ENCODE assay signal across 40 mouse cellular contexts in genomic region chr11:4029343-4029742, GRCm38 (mm10). TPM values are rescaled to one million over a fixed set of nuclear protein-coding genes. Genes with fewer than 3 reads are reported as not detected.
DNase-seq lines count a peak whose midpoint lies in the region; ATAC-seq and TF ChIP-seq lines count a peak whose summit lies in the region.
"Had no signal": no experiment of that assay in that cellular context is flagged by ENCODE, and none has a peak within 500 bp of the region (broad histone marks: within the 10 kb centered on the region; RNA-seq: fewer than 3 reads in every experiment).

No protein-coding gene starts in this region.

- no peak overlapping the region for H3K9ac ChIP-seq in lung, postnatal 0 days (replicated peaks; ENCODE audit: low read depth)
- H3K9ac ChIP-seq: embryonic facial prominence, embryonic 13.5 days; forebrain, embryonic 15.5 days; hindbrain, embryonic 13.5 days; limb, embryonic 15.5 days; lung, embryonic 15.5 days; midbrain, embryonic 13.5 days; neural tube, embryonic 15.5 days had no signal

- H3K4me1 ChIP-seq in lung, postnatal 0 days (ENCODE audit: insufficient read depth, low read depth, low read length) = peaks cover 3% of the 10 kb centered on the region; the same call in 1 of the 2 replicates
- H3K4me1 ChIP-seq: hindbrain, embryonic 13.5 days; limb, embryonic 15.5 days; midbrain, embryonic 13.5 days; neural tube, embryonic 15.5 days had no signal

- no peaks in the 10 kb centered on the region for H3K36me3 ChIP-seq in lung, postnatal 0 days (ENCODE audit: insufficient read depth, low read length)
- H3K36me3 ChIP-seq: embryonic facial prominence, embryonic 13.5 days; forebrain, embryonic 10.5 days; forebrain, embryonic 15.5 days; hindbrain, embryonic 13.5 days; limb, embryonic 10.5 days; limb, embryonic 15.5 days; lung, embryonic 15.5 days; midbrain, embryonic 13.5 days; neural tube, embryonic 15.5 days had no signal

- ATAC-seq in lung, postnatal 0 days = no peak
- no peak for ATAC-seq in megakaryocyte progenitor cell, adult 5-6 weeks (replicated peaks; ENCODE audit: poor library complexity)
- ATAC-seq: activated CD4-positive, CD25-positive, alpha-beta regulatory T cell, adult 4 months; forebrain, embryonic 15.5 days; intestine, postnatal 0 days; midbrain, embryonic 13.5 days had no signal

- peak; percentile 15; the same call in 1 of the 2 replicates for TF ChIP-seq CTCF in layer of hippocampus, adult 2 months (conservative IDR thresholded peaks at IDR 0.05)
- TF ChIP-seq CTCF in lung, postnatal 0 days (IDR thresholded peaks at IDR 0.05) = 0 out of 2 replicates have a peak, but pooled peaks have one; percentile 18

- H3K27me3 ChIP-seq in lung, postnatal 0 days (replicated peaks; ENCODE audit: insufficient read depth, low read length) = no peaks in the 10 kb centered on the region
- H3K27me3 ChIP-seq: lung, embryonic 15.5 days; neural tube, embryonic 15.5 days had no signal

- WGBS in lung, postnatal 0 days = 73% methylated on average over 4 of the region's 4 CpGs

- H3K27ac ChIP-seq in layer of hippocampus, adult 2 months = no peak overlapping the region
- H3K27ac ChIP-seq in lung, postnatal 0 days (ENCODE audit: low read length) = no peak overlapping the region
- H3K27ac ChIP-seq: embryonic facial prominence, embryonic 13.5 days; forebrain, embryonic 10.5 days; forebrain, embryonic 15.5 days; hindbrain, embryonic 13.5 days; limb, embryonic 10.5 days; limb, embryonic 15.5 days; lung, embryonic 15.5 days; midbrain, embryonic 13.5 days; neural tube, embryonic 15.5 days had no signal

- H3K4me2 ChIP-seq in lung, postnatal 0 days (replicated peaks; ENCODE audit: low read depth, low read length) = no peak overlapping the region
- H3K4me2 ChIP-seq: embryonic facial prominence, embryonic 13.5 days; forebrain, embryonic 15.5 days; heart, embryonic 11.5 days; hindbrain, embryonic 13.5 days; limb, embryonic 15.5 days; lung, embryonic 15.5 days; midbrain, embryonic 13.5 days; neural tube, embryonic 15.5 days had no signal

- H3K4me3 ChIP-seq in layer of hippocampus, adult 2 months = no peak overlapping the region
- no peak overlapping the region for H3K4me3 ChIP-seq in lung, postnatal 0 days (ENCODE audit: low read depth, low read length)
- H3K4me3 ChIP-seq: embryonic facial prominence, embryonic 13.5 days; forebrain, embryonic 10.5 days; forebrain, embryonic 15.5 days; hindbrain, embryonic 13.5 days; limb, embryonic 10.5 days; limb, embryonic 15.5 days; lung, embryonic 15.5 days; midbrain, embryonic 13.5 days; neural tube, embryonic 15.5 days had no signal

- no peak for TF ChIP-seq EP300 in lung, postnatal 0 days (IDR thresholded peaks at IDR 0.05)

- no peak for DNase-seq in layer of hippocampus, adult 2 months (ENCODE audit: low spot score in 2 of 2)
- no peak for DNase-seq in layer of hippocampus, adult 9-11 months
- no peak for DNase-seq in lung, postnatal 0 days (ENCODE audit: low spot score)
- DNase-seq in lung, adult 18-20 months = no peak
- DNase-seq in ES-CJ7 (ENCODE audit: low read depth, low spot score) (peak; percentile 73), ZHBTc4 (ENCODE audit: low read depth, low spot score) (peak; percentile 83)
- DNase-seq: adrenal gland, adult 2 months; adrenal gland, postnatal 36 days; B cell, adult 2 months; cerebellum, adult 18-20 months; cerebellum, postnatal 10 days; heart, postnatal 36 days; kidney, adult 9 months; kidney, postnatal 25 days; lung, postnatal 4 days; retina, postnatal 1 day; right cerebral cortex, postnatal 14 days; thymus, adult 18-20 months; thymus, postnatal 25 days had no signal

- no peaks in the 10 kb centered on the region for H3K9me3 ChIP-seq in lung, postnatal 0 days (ENCODE audit: low read length)
- H3K9me3 ChIP-seq: embryonic facial prominence, embryonic 13.5 days; forebrain, embryonic 10.5 days; forebrain, embryonic 15.5 days; hindbrain, embryonic 13.5 days; limb, embryonic 10.5 days; limb, embryonic 15.5 days; lung, embryonic 15.5 days; midbrain, embryonic 13.5 days; neural tube, embryonic 15.5 days had no signal

RNA-seq across cellular contexts. Expression of gene Sec14l4, which starts 1.9 kb away (rescaled TPM):
- total RNA-seq in layer of hippocampus, adult 2 months (2021) = under 1 TPM; 0.17 to 0.64 TPM
- polyA plus RNA-seq in lung, postnatal 0 days (2015; fragmentation: Nextera tagmentation; extraction: Ambion mirVana) = 28.0 and 35.9 TPM in 2 replicates
- not detected in 2 replicates for total RNA-seq in megakaryocyte progenitor cell, adult 5-6 weeks (2015)
- total RNA-seq in megakaryocyte progenitor cell, adult 5-6 weeks (2017) = not detected in 2 replicates
- total RNA-seq: common myeloid progenitor, adult 5-6 weeks; gastrocnemius, adult 8-10 months; megakaryocyte-erythroid progenitor cell, adult 5-6 weeks had no signal
- polyA plus RNA-seq: activated CD4-positive, CD25-positive, alpha-beta regulatory T cell, adult 4 months; brain, embryonic 14.5 days; forebrain, embryonic 10.5 days; forebrain, embryonic 15.5 days; heart, embryonic 11.5 days; hindbrain, embryonic 13.5 days; limb, embryonic 10.5 days; midbrain, embryonic 13.5 days; neural tube, embryonic 15.5 days had no signal

RNA-seq across cellular contexts. Expression of gene Sec14l3, which starts 35.3 kb away (rescaled TPM):
- 1 to 10 TPM; 1.3 to 2.6 TPM for total RNA-seq in layer of hippocampus, adult 2 months (2021)
- polyA plus RNA-seq in lung, postnatal 0 days (2015; fragmentation: Nextera tagmentation; extraction: Ambion mirVana) = 529 and 716 TPM in 2 replicates
- total RNA-seq in megakaryocyte progenitor cell, adult 5-6 weeks (2015) = not detected in 2 replicates
- not detected in 2 replicates for total RNA-seq in megakaryocyte progenitor cell, adult 5-6 weeks (2017)
- total RNA-seq: adrenal gland, adult 2 months; adrenal gland, postnatal 36 days; common myeloid progenitor, adult 5-6 weeks; gastrocnemius, adult 8-10 months; gastrocnemius, postnatal 4 days; heart, postnatal 36 days; megakaryocyte-erythroid progenitor cell, adult 5-6 weeks had no signal
- polyA plus RNA-seq: activated CD4-positive, CD25-positive, alpha-beta regulatory T cell, adult 4 months; adrenal gland, adult 2 months; embryonic facial prominence, embryonic 13.5 days; forebrain, embryonic 10.5 days; heart, embryonic 11.5 days; intestine, postnatal 0 days; limb, embryonic 10.5 days; limb, embryonic 15.5 days; midbrain, embryonic 13.5 days; small intestine, adult 2 months; stomach, embryonic 14.5 days had no signal

RNA-seq across cellular contexts. Expression of gene Gal3st1, which starts 45.9 kb away (rescaled TPM):
- total RNA-seq in layer of hippocampus, adult 2 months (2021) = 1 to 10 TPM; 8.5 to 9.8 TPM
- polyA plus RNA-seq in lung, postnatal 0 days (2015; fragmentation: Nextera tagmentation; extraction: Ambion mirVana) = 20.5 and 21.1 TPM in 2 replicates
- total RNA-seq in megakaryocyte progenitor cell, adult 5-6 weeks (2015) = 0.37 TPM in 1 of 2 replicates, not detected in the other
- 0.30 and 0.75 TPM in 2 replicates for total RNA-seq in megakaryocyte progenitor cell, adult 5-6 weeks (2017)
- total RNA-seq: megakaryocyte-erythroid progenitor cell, adult 5-6 weeks had no signal
- polyA plus RNA-seq: activated CD4-positive, CD25-positive, alpha-beta regulatory T cell, adult 4 months had no signal

RNA-seq across cellular contexts. Expression of gene 4930556J24Rik, which starts 52.8 kb away (rescaled TPM):
- not detected for total RNA-seq in layer of hippocampus, adult 2 months (2021)
- not detected in 2 replicates for polyA plus RNA-seq in lung, postnatal 0 days (2015; fragmentation: Nextera tagmentation; extraction: Ambion mirVana)
- total RNA-seq in megakaryocyte progenitor cell, adult 5-6 weeks (2015) = not detected in 2 replicates
- not detected in 2 replicates for total RNA-seq in megakaryocyte progenitor cell, adult 5-6 weeks (2017)
- total RNA-seq: adrenal gland, adult 2 months; adrenal gland, postnatal 36 days; common myeloid progenitor, adult 5-6 weeks; gastrocnemius, adult 8-10 months; gastrocnemius, postnatal 4 days; heart, postnatal 36 days; left cerebral cortex, adult 8-10 months; megakaryocyte-erythroid progenitor cell, adult 5-6 weeks had no signal
- polyA plus RNA-seq: activated CD4-positive, CD25-positive, alpha-beta regulatory T cell, adult 4 months; adrenal gland, adult 2 months; brain, embryonic 14.5 days; forebrain, embryonic 15.5 days; hindbrain, embryonic 13.5 days; limb, embryonic 15.5 days; neural tube, embryonic 15.5 days had no signal

Comparison
In these comparisons a context has a peak if more than half of its experiments do, and no peak if none do; other contexts are left out.
1. DNase-seq: peak in ES-CJ7 (single experiment) and ZHBTc4 (single experiment); none in layer of hippocampus, adult 2 months (0 of 2), layer of hippocampus, adult 9-11 months (single experiment), lung, postnatal 0 days (single experiment) and lung, adult 18-20 months (0 of 2).
2. RNA of gene Gal3st1, which starts 45.9 kb away (total RNA-seq): 8.5 to 9.8 TPM in layer of hippocampus, adult 2 months; 0.30 to 0.75 TPM in megakaryocyte progenitor cell, adult 5-6 weeks; every median in the first group is over 4 times any median in the second.